Mouse (Mus musculus): Measurements from ENCODE around the gene Bcl11a. TPM values are rescaled to one million over a fixed set of nuclear protein-coding genes. Genes with fewer than 3 reads are reported as not detected.
A peak's percentile ranks its signal among the peaks of the same experiment; 100 is the strongest.
"Not testable (repeated sequence)": the region's sequence is repeated elsewhere in the genome, so short reads cannot be mapped to it uniquely, and the experiment has no call there.

Gene Bcl11a
- total RNA-seq, 2 experiments from 2014 or later, result 100 to 116 TPM

DNA sequence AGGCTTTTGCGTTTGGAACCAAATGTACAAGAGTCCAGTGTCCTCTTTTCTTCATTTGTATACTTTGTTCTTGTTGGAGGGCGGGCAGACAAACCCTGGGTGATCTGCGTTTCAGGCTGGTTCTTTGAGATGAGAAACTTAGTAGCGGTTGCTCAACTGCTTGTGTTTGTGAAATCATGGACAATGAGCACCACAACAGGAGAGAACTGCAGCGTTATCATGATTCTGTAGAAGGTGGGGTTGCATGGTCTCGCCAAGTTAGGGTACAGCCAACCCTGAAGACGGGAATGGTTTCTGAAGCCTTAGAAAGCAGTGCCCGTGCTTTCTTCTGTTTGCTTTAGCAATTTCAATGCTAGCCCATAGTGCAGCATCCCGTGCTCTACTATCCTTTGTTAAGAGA lies 43.3 kb downstream of the Bcl11a start:
- intact Hi-C loops (cut with DNase I), result no loop called here
- no peak for DNase-seq (ENCODE audit: low spot score in 2 of 2)

DNA sequence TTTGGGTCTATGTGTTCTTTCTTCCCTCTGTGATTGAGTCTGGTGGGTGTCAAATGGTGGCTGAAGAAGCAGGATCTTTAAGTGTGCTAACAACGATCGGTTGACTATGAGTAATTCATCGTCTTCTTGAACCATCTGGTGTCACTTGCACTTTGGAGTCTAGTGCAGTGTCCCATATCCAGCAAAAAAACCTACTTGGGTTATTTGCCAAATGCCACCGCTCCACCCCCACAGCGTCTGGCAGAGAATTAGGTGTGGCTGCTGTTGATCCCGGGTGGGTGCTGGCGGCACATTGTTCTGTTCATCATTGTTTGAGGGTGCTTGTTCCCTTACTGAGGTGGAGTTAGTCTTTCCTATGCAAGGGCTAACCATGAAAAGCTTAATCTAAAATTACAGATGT lies 45.0 kb downstream of the Bcl11a start:
- DNase-seq (ENCODE audit: low spot score in 2 of 2), result no peak
- intact Hi-C loops (cut with DNase I), result no loop called here

DNA sequence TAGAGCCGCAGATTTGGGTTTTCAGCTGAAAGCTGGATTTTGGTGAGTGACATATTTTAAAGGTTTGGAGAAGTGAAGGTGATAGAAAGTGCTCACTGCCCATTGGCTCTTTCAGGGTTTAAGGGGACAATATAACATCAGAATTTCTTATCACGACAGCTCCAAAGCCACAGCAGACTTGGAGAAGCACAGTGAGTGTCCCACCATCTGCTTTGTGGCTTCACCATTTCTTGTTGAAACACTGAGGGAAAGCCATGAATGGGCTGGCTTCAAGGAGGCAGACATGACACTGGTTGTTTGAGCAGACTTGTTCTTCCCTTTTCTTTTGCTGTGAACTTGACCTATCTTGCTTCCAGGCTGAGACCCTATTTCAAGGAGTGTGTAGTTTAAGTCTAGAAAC lies 46.1 kb downstream of the Bcl11a start:
- intact Hi-C loops (cut with DNase I), result no loop called here
- DNase-seq (ENCODE audit: low spot score in 2 of 2), result no peak

DNA sequence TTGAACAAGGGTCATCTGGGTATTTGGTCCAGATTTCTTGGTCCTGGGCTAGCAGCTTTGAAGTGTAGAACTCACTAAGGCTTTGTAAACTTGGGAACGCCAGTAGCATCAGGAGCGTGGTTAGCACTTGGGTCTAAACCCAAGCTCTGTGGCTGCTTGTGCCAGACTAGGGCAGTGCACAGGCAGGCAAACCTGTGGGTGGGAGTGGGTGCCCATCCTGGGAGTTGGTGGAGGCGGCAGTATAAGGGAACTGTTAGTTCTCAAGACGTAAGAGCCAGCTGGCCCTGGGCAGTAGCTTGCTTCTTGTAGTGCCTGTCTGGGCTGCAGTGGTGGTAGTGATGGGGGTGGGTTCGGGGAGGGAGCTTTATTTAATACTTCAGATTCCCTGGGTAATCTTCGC lies 47.2 kb downstream of the Bcl11a start:
- intact Hi-C loops (cut with DNase I), result no loop called here
- DNase-seq (ENCODE audit: low spot score in 2 of 2), result peak; percentile 73 to 81

DNA sequence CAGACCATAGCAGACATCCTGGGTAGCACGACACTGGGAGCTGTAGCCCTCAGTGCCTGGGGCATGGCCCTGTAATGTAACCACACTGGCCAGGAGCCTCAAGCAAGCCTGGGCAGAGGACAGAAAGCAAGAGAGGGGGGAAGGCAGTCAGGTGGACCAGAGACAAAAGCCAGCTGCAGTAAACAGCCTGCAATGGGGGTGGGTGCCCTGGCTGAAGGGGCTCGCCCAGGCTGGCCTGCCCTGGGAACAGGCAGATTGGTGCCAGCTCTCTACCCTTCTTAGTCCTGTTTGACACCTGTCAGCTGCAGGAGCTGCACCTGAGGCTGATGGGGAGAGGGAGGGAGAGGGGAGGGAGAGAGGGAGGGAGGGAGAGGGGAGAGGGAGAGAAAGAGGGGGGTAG lies 50.1 kb downstream of the Bcl11a start:
- intact Hi-C loops (cut with DNase I), result no loop called here
- DNase-seq (ENCODE audit: low spot score in 2 of 2), result no peak

DNA sequence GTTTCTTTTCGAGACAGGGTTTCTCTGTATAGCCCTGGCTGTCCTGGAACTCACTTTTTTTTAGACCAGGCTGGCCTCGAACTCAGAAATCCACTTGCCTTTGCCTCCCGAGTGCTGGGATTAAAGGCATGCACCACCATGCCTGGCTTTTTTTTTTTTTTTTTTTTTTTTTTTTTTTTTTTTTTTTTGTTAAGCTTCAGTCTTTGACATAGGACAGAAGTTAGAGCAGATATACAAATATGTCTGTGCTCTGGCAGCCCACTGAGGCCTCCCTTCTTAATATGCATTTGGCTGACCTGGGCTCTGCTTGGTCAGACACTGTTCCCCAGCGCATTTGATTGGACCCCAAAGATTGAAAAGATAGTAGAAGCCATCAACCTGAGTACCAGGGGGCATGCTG lies 51.0 kb downstream of the Bcl11a start:
- intact Hi-C loops (cut with DNase I); DNase-seq (ENCODE audit: low spot score in 2 of 2): not testable (repeated sequence)

DNA sequence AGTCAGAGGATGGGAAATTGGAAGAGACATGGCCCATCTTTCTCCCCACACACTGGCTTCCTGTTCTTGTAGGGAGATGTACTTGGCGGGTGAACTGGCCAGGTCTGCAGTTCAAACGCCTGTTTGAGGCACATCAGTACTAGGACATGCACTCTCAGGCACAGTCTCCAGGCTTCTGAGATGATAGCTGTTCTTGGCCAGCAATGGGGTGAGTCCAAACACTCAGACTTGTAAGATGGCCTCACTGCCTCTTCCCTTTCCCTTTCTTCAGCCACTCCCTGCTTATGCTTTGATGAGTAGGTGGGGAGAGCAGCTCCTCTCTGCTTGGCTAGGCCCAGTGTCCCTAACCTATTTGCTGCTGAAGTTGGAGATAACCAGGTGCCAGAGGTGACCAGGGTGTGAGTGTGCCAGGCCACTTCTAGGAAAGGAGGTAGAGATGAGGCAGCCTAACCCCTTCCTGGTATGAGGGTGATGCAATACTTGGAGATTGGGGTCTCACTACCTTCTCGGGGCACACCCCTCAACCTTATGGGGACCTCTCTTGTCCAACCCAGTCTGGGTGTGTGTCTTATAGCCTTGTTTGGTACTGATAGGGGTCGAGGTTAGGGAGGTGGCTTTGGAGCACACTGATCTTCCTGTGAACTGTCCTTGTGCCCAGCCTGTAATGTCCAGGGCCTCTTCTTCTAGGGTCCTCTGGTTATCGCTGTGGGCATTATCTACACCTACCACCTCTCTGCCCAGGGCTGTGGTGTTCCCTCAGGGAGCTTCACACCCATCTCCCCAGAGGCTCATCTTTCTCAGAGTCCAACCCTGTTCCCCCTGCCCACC lies 51.7 kb downstream of the Bcl11a start:
- intact Hi-C loops (cut with DNase I), result no loop called here
- no peak for DNase-seq (ENCODE audit: low spot score in 2 of 2)

DNA sequence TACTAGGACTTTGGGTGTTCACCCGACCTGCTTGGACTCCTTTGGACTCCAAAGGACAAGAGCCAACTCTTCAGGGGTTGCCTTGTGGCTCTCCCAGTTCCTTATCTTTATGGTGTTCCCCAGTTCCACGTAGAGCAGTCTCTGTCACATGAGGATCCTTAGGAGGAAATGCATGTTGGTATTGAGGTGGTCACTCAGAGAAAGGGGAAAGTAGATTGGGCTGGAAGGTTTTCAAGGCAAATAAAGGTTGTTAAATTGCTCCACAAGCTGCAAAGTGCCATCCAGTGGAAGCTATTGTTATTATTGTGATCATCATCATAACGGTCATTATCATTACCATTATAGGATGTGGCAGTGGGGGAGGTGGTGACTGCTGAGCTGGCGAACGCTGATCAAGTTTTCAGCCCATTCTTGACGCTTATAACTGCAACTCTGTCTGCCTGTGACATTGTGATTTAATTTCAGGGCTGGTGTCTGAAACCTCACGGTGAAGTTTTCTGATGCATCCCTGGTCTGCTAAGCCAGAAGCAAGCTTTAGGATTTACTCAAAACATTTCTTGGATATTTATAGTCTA lies 52.4 kb downstream of the Bcl11a start:
- intact Hi-C loops (cut with DNase I), result no loop called here
- DNase-seq (ENCODE audit: low spot score in 2 of 2), result no peak

DNA sequence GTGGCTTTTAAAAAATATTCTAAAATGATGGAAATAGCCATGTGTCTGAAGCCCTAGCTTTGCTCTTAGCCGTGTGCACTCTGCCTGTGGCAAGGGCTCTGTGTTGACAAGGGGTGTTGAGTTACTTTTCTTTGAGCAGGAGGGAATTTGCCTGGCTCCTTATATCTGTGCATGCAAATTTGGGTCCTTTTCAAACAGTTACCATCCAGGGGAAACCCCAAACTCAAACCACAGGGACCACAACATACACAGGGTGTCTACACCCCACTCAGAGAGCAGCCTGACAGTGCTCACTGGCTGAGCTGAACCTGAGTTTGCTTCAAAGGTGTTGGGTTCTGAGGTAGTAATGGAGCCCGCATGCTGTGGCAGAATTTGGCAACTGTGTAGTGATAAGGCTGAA lies 54.0 kb downstream of the Bcl11a start:
- intact Hi-C loops (cut with DNase I), result no loop called here

DNA sequence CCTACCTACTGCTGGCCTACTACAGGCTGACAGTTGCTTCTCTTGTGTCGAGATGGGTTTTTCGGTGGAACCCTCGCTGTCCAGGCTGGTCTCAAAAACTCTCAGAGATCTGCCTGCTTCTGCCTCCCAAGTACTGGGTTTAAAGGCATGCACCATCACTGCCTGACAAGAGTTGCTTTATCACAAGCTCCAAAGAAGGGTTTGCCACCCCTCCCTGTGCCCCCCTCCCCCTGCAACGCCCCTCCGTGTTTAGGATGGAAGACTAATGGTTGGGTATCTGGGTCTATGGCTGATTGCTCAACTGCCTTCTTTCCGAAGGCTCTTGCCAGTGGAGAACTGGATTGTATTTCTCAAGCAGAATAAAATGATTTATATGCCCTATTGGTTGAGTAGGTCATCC lies 54.5 kb downstream of the Bcl11a start:
- intact Hi-C loops (cut with DNase I), result no loop called here
- no peak for DNase-seq (ENCODE audit: low spot score in 2 of 2)

More for the DNA sequence above, 54.0 kb downstream of the Bcl11a start:
- DNase-seq (ENCODE audit: low spot score in 2 of 2), result no peak

DNA sequence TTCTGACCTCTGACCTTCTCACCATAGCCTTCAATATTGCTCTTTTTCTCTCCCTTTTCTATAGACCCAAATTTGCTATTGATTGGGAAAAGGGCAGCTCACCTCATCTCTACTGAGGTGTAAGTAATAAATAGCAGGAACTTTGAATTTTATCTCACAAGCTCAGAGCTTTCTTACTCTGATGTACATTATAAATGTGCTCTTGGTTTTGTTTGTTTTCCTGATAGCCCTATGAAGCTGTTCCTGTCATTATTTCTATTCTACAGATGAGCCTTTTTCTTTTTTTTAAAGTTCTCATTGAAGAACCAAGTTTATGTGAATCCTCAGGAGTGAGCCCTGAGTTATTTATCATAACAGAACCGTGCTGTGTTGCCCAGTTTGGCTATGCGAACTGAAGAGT lies 55.0 kb downstream of the Bcl11a start:
- intact Hi-C loops (cut with DNase I), result no loop called here
- DNase-seq (ENCODE audit: low spot score in 2 of 2), result no peak

DNA sequence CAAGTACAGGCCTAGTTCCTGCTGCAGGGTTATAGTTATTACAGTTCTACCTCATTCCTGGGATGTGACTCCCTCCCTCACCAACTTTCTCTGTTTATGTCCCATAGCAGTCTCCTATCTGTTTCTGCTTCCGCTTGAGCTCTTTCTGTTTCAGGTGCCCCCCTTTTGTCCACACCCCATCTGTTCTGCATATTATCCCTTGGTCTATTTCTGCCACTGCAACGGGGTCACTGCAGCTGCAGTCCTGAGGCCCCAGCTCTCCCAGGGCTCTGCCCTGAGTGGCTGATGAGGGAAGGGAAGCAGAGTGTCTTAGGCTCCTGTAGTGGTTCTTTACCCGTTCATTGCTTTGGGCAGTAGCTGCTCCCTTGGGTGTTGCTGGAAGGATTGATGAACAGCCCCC lies 55.6 kb downstream of the Bcl11a start:
- intact Hi-C loops (cut with DNase I), result no loop called here
- no peak for DNase-seq (ENCODE audit: low spot score in 2 of 2)

DNA sequence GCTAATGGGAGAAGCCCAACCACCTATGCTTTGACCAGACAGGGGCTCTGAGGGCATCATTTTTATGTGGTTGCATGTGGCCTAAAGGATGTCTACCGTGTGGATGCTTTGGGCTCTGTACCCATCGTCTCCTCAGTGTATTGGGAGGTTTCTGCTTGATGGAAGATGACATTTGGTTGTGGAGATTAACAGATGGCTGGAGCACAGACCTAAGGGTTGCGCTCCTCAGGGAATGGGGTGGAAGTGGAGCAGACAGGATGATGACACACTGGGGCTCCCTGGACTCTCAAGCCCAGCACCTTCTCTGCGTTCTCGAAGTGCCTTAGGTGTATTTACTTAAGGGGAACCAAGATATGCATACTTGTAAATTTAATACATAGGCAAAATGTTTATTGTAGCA lies 56.1 kb downstream of the Bcl11a start:
- no peak for DNase-seq (ENCODE audit: low spot score in 2 of 2)
- intact Hi-C loops (cut with DNase I), result no loop called here

DNA sequence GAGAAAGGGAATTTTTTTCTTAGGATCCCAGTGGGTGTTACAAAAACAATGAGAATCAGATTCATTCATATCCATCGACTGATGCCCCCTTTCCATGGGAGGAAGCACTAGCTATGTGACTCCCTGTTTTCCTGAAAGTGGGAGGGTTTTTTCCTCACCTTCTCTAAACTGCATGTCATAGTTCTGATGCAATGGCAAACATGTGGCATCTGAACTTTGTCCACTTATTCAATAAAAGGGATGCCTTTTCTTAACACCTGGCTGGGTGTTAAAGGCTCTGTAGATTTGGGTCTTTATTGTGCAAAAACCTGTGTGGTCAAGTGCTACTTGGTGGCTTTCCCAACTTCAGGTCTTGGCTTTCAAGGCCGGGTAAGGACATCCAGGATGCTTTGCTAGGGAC lies 57.4 kb downstream of the Bcl11a start:
- no peak for DNase-seq (ENCODE audit: low spot score in 2 of 2)
- intact Hi-C loops (cut with DNase I), result no loop called here

DNA sequence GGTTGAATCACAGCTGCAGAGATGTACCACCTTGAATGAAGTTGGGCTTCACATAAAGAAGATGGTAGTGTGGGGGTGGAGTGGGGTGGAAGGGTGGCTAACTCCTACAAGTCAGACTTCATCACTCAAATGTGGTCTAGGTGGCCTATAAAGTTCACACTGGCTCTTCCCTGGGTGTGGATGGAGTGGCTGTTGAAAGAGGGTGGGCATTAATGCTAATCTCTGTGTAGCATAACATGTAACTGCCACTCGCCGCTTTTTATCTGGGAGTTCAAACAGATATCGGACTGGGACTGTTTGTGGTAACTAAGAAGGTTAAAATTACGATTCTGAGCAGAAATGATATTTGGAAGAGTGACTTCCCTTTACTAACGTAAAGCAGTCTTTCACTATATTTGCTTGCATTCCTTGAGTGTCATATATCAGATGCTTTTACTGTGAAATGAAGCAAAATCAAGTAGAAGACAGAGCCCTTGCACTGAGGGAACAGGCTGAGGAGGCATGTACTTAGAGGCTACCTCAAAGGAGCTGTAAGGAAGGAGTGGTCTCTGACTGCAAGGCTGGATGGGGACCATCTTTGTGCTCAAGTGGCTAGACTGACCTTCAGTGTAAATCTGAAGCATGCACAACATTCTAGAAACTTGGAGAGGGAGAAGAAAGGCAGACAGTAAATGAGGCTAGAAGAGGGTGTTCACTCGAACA lies 58.4 kb downstream of the Bcl11a start:
- DNase-seq (ENCODE audit: low spot score in 2 of 2), result no peak
- intact Hi-C loops (cut with DNase I), result no loop called here

DNA sequence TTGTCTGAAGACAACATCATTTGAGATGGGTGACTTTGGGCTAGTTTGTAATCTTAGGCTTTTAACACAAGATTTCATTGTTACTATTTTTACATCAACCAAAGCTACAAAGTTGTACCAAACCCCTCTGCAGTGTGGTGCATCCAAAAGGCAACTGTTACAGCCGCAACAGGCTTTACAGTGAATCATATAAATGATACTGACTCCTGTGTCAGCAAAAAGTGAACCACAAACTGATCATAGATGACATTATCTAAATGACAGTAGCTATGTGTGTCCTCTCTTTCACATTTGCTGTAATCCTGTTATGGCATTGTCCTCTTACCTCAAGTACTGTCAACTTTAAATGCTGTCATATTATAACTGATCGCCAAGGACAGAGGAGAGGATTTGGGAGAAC lies 60.0 kb downstream of the Bcl11a start:
- intact Hi-C loops (cut with DNase I), result no loop called here
- DNase-seq (ENCODE audit: low spot score in 2 of 2), result no peak

DNA sequence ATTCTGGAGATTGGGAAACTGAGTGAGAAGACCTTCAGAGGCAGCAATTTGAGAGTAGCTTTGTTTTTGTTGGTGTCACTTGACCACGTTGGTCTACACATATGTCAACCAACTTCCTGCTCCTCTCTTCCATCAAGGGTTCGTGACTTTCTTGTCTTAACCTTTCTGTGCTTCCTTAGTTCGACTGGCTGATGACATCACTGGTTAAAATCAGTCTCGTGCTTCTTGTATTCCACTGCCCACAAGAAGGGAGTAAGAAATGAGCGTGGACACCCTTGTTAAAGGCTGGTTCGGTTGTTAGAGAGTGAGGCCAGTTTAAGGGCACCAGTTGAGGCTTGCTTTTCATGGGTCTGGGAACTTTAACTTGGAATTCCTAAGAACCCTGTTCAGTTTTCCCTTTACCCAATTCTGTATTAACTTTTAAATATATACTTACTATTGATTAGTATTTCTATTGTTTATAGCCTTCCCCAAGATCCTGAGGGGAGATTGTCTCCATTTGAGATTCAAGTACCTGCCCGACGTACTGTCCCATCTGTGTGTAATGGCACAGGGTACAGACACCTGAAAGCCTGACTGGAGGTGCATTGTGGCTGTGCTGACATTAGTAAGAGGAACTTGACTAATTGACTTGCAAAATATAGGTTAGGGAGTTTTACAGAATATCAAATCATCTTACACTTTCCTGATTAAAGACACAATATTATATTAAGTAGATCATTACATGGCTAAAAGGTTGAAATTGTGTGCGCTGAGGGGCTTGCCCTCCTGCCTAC lies 60.9 kb downstream of the Bcl11a start:
- intact Hi-C loops (cut with DNase I), result no loop called here
- no peak for DNase-seq (ENCODE audit: low spot score in 2 of 2)

DNA sequence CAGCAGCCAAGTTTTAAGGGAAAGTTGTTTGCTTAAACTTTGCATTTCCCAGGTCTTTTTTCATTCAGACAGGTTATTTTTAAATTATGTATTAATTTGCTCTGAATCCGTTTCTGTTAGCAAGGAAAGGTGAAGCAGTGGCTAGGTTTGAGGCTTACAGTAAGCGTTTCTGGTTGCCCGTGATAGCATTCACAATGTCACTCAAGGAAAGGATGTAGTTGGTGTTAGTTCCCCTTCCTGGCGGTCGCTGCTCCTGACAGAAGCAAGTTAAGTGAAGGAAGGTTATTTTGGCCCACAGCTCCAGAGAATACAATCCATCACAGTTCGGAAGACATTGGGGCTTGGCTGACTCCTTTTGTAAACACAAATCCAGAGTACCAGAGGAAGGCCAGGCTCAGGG lies 61.6 kb downstream of the Bcl11a start:
- DNase-seq (ENCODE audit: low spot score in 2 of 2), result no peak
- intact Hi-C loops (cut with DNase I), result no loop called here

DNA sequence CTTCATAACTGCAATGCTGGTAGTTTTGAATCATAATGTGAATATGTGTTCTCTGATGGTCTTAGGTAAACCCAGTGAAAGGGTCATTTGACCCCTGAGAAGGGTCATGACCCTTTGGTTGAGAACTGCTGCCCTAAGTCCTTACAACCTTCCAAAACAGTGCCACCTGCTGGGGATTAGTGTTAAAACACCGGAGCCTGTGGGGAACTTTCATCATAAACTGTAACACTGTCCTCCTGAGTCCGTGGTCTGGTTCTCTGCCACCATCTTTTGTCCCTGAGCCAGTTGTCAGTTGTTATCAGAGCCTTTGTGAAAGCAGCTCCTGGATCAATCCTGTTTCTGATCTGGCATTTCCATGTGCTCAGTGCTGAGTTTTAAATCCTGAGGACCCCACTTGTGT lies 62.1 kb downstream of the Bcl11a start:
- intact Hi-C loops (cut with DNase I), result loop anchor here (5.0 kb wide), 1 partner anchor 43 kb away; no protein-coding TSS in a partner anchor
- DNase-seq (ENCODE audit: low spot score in 2 of 2), result no peak

DNA sequence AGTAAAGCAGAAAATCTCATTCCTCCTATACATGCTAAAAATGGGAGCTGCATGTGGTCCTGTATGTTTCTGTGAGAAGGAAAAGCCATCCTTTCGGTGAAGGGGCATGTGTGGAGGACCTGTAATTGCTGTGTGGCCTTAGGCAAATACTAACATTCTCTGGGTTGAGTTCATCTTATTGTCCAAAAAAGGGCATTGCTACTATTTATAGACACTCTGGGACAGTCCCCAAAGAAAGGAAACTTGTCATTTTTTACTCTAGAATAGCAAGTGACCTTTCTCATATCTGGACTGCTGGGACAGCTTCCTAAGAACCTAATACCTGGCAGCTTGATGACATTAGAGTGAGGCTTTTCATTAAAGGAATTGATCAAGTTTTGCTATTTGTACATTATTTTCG lies 63.1 kb downstream of the Bcl11a start:
- DNase-seq (ENCODE audit: low spot score in 2 of 2), result no peak
- intact Hi-C loops (cut with DNase I), result loop anchor here (5.0 kb wide), 1 partner anchor 44 kb away; no protein-coding TSS in a partner anchor

Measured in left cerebral cortex, postnatal 36 days (tissue).